Mouse (Mus musculus) brain, embryonic 14.5 days (tissue): Measurements from ENCODE around the gene Dclk1.

Experiments
- CTCF ChIP-seq: fragments of 200-500 bp; IDR thresholded peaks from 2 replicates; pipeline ENCODE4 v1.5.1; 2012; ENCODE audit warnings: inconsistent platforms, mild to moderate bottlenecking, moderate library complexity, borderline replicate concordance; ENCODE audit not compliant: insufficient read depth, insufficient read length; ENCODE audit errors: extremely low read depth
- POLR2A ChIP-seq: fragments of 200-500 bp; IDR thresholded peaks from 2 replicates; pipeline ENCODE4 v1.6.1; 2012; ENCODE audit warnings: mild to moderate bottlenecking, inconsistent platforms, borderline replicate concordance; ENCODE audit not compliant: poor library complexity, insufficient read depth, insufficient read length, severe bottlenecking; ENCODE audit errors: extremely low read depth

DNA sequence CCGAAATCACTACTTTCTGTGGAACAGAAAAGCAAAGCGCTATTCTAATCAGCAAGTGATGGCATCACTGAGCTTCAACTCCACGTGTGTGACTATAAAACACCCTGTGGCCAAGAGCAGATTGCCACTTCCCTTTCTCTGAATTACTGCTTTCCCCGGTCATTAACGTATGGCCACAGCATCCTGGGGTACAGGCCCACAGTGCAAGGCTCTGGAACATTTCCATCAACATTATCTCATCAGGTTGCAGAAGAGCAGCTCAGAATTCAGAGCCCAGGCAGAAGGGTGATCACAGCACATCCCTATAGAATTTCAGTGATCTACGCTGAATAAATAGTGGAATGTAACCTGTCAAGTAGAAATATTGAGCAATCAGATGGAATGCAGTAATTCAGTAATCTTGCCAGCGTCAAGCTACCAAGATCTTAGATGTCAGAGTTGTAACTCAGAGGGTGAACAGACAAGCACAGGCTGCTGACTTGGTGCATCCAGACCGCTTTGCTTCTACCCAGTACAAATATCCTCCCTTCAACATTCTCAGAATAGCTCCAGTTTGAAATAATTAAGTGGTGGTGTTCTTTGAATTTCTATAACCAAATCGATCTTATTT lies 293.5 kb downstream of the Dclk1 start:
- TF ChIP-seq POLR2A (no peak), CTCF (no peak)
